Mouse (Mus musculus) stomach, postnatal 0 days (tissue): ENCODE measurements around the gene Gimap8.

Experiments
- CTCF ChIP-seq: IDR thresholded peaks from 2 replicates; pipeline ENCODE4 v1.5.1; 2016; ENCODE audit warnings: antibody characterized with exemption, low read depth, mild to moderate bottlenecking, moderate library complexity
- EP300 ChIP-seq: optimal IDR thresholded peaks from 2 replicates; pipeline ENCODE3; 2016; ENCODE audit warnings: antibody characterized with exemption

DNA sequence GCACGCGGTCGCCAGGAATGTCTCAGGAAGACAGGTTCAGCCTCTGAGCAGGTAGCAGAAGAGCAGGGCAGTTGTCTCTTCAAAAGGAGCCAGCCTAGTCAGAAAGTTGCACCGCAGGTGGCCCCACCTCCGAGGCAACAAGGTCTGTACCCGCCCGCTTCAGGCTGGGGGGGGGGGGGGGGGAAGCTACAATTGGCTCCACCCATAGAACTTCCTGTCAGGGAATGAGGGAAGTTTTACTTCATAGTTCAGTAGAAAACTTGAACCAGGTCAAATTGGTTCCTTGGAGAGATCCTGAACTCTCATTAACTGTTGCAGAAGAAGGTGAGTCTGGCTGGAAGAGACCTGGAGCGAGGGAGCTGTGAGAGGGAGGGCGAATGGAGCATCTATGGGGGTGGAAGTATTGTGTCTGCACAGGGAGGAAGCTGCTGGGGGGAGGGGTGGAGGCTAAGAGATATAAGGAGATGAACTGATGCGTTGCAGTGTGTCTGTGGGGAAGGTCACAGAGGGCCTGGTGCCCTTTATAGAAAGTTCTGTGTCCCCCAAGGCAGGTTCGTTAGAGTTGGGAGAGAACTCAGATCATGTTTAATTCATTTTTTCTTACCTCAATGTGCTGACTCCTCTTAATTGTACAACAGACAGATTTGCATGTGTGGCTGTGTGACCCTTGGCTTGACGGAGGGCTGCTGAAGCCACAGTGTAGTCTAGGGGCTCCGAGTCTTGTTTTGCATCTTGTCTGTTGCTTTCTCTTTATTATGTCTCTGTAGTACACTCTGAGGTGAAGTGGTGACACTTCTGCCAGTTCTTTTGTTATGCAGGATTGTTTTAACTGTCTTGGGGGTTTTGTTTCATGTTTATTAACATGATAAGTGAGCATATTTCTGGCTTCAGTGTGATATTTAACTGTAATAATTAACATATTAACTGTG lies 29.2 kb downstream of the Gimap8 start, which contains the start of gene Gimap9:
- TF ChIP-seq CTCF, result no peak
- TF ChIP-seq EP300, result no peak
